Mouse (Mus musculus) limb, embryonic 15.5 days (tissue): ENCODE measurements around the gene Stk10. TPM values are rescaled to one million over a fixed set of nuclear protein-coding genes. Genes with fewer than 3 reads are reported as not detected.
"Not testable (repeated sequence)": the region's sequence is repeated elsewhere in the genome, so short reads cannot be mapped to it uniquely, and the experiment has no call there.

Source experiments
- ATAC-seq: fragments of 200-750 bp; cut with Nextera tagmentation; 2 replicates; pipeline ENCODE4 v1.8.0; 2017; ENCODE audit warnings: low read depth, moderate TSS enrichment; ENCODE audit not compliant: insufficient number of reproducible peaks, low FRiP score, low TSS enrichment
- H3K27ac ChIP-seq: fragments of 300-500 bp; sonication (generic); 2 replicates; pipeline ENCODE4 v1.5.1; 2015; ENCODE audit warnings: moderate library complexity, mild to moderate bottlenecking, inconsistent platforms
- H3K27me3 ChIP-seq: fragments of 300-500 bp; sonication (generic); 2 replicates; pipeline ENCODE4 v1.6.1; 2015; ENCODE audit warnings: inconsistent platforms
- H3K36me3 ChIP-seq: fragments of 300-500 bp; sonication (generic); 2 replicates; pipeline ENCODE4 v1.6.1; 2015; ENCODE audit warnings: inconsistent platforms
- H3K4me1 ChIP-seq: fragments of 300-500 bp; sonication (generic); 2 replicates; pipeline ENCODE4 v1.6.1; 2015; ENCODE audit warnings: inconsistent platforms
- H3K4me2 ChIP-seq: fragments of 300-500 bp; sonication (generic); 2 replicates; pipeline ENCODE4 v1.6.1; 2015; ENCODE audit warnings: mild to moderate bottlenecking, inconsistent platforms
- H3K4me3 ChIP-seq: fragments of 300-500 bp; sonication (generic); 2 replicates; pipeline ENCODE4 v1.5.1; 2015; ENCODE audit warnings: mild to moderate bottlenecking, inconsistent platforms
- H3K9ac ChIP-seq: fragments of 300-500 bp; sonication (generic); 2 replicates; pipeline ENCODE4 v1.6.1; 2015; ENCODE audit warnings: inconsistent platforms
- H3K9me3 ChIP-seq: fragments of 300-500 bp; sonication (generic); 2 replicates; pipeline ENCODE4 v1.6.1; 2016; ENCODE audit warnings: inconsistent platforms
- WGBS: fragments of 180-500 bp; shearing (Covaris S2); methylation state at CpG from one replicate; pipeline ENCODE4 v1.1.7; 2015; 5-methylcytosine and 5-hydroxymethylcytosine counted together
- polyA plus RNA-seq: library from polyadenylated mRNA; unstranded; fragments of >200 nt; fragmentation: Nextera tagmentation; extraction: Ambion mirVana; gene quantifications from 2 replicates; pipeline ENCODE4 v1.2.1, GENCODE M21; 2015

Stk10 gene
- polyA plus RNA-seq, 1 experiment from 2014 or later: 4.1 TPM

DNA sequence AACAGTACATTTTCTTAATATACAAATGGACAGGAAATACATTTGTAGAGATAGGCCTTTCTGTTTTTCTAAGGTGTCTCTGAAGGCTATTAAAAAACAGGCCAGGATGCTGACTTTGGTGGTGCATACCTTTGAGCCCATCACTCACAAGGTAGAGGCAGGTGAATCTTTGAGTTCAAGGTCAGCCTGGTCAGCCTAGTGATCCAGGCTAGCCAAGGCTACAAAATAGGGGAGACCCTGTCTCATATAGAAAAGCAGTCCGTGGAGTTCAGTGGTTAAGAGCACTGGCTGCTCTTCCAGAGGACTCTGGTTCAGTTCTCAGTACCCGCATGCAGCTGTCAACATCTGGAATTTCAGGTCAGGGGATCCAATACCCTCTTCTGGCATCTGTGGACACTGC, 29.4 kb upstream of the Stk10 start:
- Histone ChIP-seq H3K9ac (no peak overlapping the region), H3K9me3 (no peaks in the 10 kb centered on the region), H3K36me3 (peaks cover 24% of the 10 kb centered on the region), H3K4me3 (no peak overlapping the region), H3K27me3 (no peaks in the 10 kb centered on the region), H3K4me1 (no peaks in the 10 kb centered on the region), H3K27ac (no peak overlapping the region), H3K4me2 (no peak overlapping the region)
- ATAC-seq: no peak
- WGBS: 99% methylated on average over 2 of the region's 2 CpGs

GRCm38 (mm10) chr11:32505091-32505739, 27.9 kb upstream of the Stk10 start:
- no peak for ATAC-seq
- Histone ChIP-seq H3K27me3 (no peaks in the 10 kb centered on the region), H3K36me3 (peaks cover 14% of the 10 kb centered on the region)

DNA sequence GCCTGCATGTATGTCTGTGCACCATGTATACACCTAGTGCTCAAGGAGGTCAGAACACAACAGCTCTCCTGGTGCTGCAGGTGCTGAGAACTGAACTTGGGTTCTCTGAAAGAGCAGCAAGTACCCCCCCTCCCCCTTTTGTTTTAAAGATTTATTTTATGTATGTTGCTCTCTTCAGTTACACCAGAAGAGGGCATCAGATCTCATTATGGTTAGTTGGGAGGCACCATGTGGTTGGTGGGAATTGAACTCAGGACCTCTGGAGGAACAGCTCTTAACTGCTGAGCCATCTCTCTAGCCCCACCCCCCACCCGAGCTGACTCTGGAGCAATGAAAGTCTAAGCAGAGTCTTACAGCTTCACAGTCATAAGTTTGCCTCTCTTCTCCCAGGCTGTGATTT, 22.2 kb upstream of the Stk10 start:
- Histone ChIP-seq H3K27me3 (no peaks in the 10 kb centered on the region), H3K9me3 (no peaks in the 10 kb centered on the region), H3K9ac (no peak overlapping the region), H3K4me3 (no peak overlapping the region), H3K27ac (no peak overlapping the region), H3K4me2 (no peak overlapping the region), H3K4me1 (no peaks in the 10 kb centered on the region), H3K36me3 (peaks cover 8% of the 10 kb centered on the region)
- 53% methylated on average over 1 of the region's 1 CpGs for WGBS
- no peak for ATAC-seq

More at GRCm38 (mm10) chr11:32505091-32505739, 27.9 kb upstream of the Stk10 start:
- Histone ChIP-seq H3K4me1 (no peaks in the 10 kb centered on the region), H3K9ac (no peak overlapping the region), H3K4me3 (no peak overlapping the region), H3K4me2 (no peak overlapping the region), H3K9me3 (no peaks in the 10 kb centered on the region), H3K27ac (no peak overlapping the region)
- 71% methylated on average over 7 of the region's 7 CpGs for WGBS

- ATAC-seq, H3K4me1 ChIP-seq, H3K4me2 ChIP-seq, H3K4me3 ChIP-seq, H3K9me3 ChIP-seq, H3K27ac ChIP-seq, H3K27me3 ChIP-seq, H3K9ac ChIP-seq: not testable (repeated sequence)
- 87% methylated on average over 5 of the region's 5 CpGs for WGBS
- H3K36me3 ChIP-seq: peaks cover 23% of the 10 kb centered on the region
Observed at GRCm38 (mm10) chr11:32514853-32515252, 18.3 kb upstream of the Stk10 start.

DNA sequence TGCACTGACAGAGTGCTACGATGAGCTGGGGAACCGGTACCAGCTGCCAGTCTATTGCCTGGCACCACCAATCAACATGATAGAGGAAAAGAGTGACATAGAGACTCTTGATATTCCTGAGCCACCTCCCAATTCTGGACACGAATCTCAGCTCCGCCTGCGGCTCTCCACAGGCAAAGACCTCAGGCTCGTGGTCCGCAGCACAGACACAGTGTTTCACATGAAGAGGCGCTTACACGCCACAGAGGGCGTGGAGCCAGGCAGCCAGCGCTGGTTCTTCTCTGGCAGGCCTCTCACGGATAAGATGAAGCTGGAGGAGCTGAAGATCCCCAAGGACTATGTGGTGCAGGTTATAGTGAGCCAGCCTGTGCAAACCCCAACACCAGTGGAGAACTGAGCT, 17.0 kb upstream of the Stk10 start:
- Histone ChIP-seq H3K27ac (no peak overlapping the region), H3K4me2 (no peak overlapping the region), H3K4me3 (no peak overlapping the region), H3K9me3 (no peaks in the 10 kb centered on the region), H3K4me1 (no peaks in the 10 kb centered on the region), H3K36me3 (peaks cover 31% of the 10 kb centered on the region), H3K27me3 (no peaks in the 10 kb centered on the region), H3K9ac (no peak overlapping the region)
- ATAC-seq: no peak
- 90% methylated on average over 12 of the region's 12 CpGs for WGBS

GRCm38 (mm10) chr11:32516916-32517712, 16.0 kb upstream of the Stk10 start:
- Histone ChIP-seq H3K9ac (no peak overlapping the region), H3K36me3 (peaks cover 35% of the 10 kb centered on the region), H3K27ac (peak overlapping the region; percentile 67), H3K4me2 (no peak overlapping the region), H3K4me3 (no peak overlapping the region), H3K4me1 (no peaks in the 10 kb centered on the region), H3K27me3 (no peaks in the 10 kb centered on the region), H3K9me3 (no peaks in the 10 kb centered on the region)
- ATAC-seq: no peak
- WGBS: 80% methylated on average over 8 of the region's 8 CpGs

DNA sequence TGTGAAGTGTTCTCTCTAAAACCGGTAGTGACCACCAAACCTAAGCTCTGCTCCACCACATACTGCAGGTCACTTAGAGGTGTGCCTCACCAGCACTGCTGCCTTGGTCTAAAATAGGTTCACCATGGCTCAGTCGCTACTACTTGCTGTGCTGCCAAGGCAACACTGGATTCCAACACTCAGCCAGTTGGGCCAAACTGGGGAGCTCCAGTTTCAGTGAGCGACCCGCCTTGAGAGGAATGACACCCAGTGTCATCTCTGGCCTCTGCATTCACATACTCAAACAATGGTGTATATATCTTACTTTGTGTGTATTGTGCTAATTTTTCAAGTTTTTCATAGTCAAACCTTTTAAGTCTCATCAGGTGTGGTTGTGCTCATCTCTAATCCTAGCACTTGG, 14.3 kb upstream of the Stk10 start:
- 86% methylated on average over 4 of the region's 4 CpGs for WGBS

GRCm38 (mm10) chr11:32519354-32519753, 13.8 kb upstream of the Stk10 start:
- Histone ChIP-seq H3K27ac (no peak overlapping the region), H3K27me3 (no peaks in the 10 kb centered on the region), H3K4me1 (no peaks in the 10 kb centered on the region), H3K9me3 (no peaks in the 10 kb centered on the region), H3K4me3 (no peak overlapping the region), H3K36me3 (peaks cover 42% of the 10 kb centered on the region), H3K9ac (no peak overlapping the region), H3K4me2 (no peak overlapping the region)
- ATAC-seq: no peak
- WGBS: 81% methylated on average over 1 of the region's 1 CpGs

More for the DNA sequence above, 14.3 kb upstream of the Stk10 start:
- Histone ChIP-seq H3K36me3 (peaks cover 36% of the 10 kb centered on the region), H3K4me3 (no peak overlapping the region), H3K27me3 (no peaks in the 10 kb centered on the region), H3K27ac (no peak overlapping the region), H3K4me2 (no peak overlapping the region), H3K9me3 (no peaks in the 10 kb centered on the region), H3K9ac (no peak overlapping the region), H3K4me1 (no peaks in the 10 kb centered on the region)
- ATAC-seq: no peak

DNA sequence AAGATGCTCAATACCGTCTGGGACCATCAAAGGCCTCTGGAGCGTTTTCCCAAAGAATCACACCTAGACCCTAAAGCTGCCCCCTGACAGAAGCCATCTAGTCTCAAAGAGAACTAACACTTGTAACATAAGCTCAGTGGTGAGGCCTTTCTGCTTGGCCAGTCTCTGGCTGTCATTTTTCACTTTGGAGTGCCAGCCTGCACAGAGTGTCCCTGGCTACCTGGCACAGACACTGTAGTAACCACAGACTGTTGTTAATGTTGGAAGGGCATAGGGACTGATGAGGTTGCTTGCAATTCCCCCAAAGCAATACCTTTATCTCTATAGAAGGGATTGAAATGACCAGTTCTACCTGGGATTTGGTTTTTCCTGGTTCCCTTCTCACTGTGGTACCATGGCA, 11.9 kb upstream of the Stk10 start:
- Histone ChIP-seq H3K9me3 (no peaks in the 10 kb centered on the region), H3K27ac (no peak overlapping the region), H3K4me2 (no peak overlapping the region), H3K4me3 (no peak overlapping the region), H3K36me3 (peaks cover 44% of the 10 kb centered on the region), H3K9ac (no peak overlapping the region), H3K27me3 (no peaks in the 10 kb centered on the region), H3K4me1 (no peaks in the 10 kb centered on the region)
- WGBS: 71% methylated on average over 2 of the region's 2 CpGs
- no peak for ATAC-seq

DNA sequence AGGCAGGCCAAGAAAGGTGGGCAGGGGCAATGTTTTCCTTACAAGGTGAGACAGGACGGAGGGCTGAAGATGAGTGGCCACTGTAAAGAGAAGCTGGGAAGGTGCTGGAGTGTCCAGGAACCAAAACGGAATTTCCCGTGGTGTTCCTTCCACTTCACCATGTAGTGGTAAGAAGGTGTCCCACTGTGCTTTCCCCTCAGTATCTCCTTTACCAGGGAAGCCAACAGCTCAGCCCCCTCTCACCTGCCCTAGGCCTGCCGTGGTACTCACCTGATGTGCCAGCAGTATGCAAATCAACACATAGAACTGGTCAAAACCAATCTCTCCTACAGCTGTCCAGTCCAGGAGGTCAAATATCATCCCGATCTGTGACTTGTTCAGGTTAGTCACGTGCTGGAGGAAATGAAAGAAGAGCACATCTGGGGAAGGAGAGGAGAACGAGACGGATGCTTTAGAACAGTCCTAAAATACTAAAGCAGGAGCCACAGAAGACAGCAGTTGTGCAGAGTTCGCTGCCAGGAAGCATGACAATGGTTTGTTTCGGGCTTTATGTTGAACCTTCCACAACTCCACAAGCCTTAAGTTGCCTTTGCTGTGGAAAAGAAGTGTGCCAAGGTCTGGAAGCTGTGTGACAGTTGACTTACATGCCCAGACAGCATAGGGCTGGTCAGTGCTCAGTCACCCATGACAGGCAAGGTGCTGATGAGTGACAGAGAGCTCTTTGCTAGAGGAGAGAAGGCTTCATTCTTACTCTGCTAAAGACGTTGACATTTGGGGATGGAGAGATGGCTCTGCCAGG, 8.8 kb upstream of the Stk10 start:
- Histone ChIP-seq H3K36me3 (peaks cover 41% of the 10 kb centered on the region), H3K4me1 (no peaks in the 10 kb centered on the region), H3K4me2 (no peak overlapping the region), H3K4me3 (no peak overlapping the region), H3K27ac (no peak overlapping the region), H3K27me3 (no peaks in the 10 kb centered on the region), H3K9ac (no peak overlapping the region), H3K9me3 (no peaks in the 10 kb centered on the region)
- 82% methylated on average over 11 of the region's 11 CpGs for WGBS
- no peak for ATAC-seq

DNA sequence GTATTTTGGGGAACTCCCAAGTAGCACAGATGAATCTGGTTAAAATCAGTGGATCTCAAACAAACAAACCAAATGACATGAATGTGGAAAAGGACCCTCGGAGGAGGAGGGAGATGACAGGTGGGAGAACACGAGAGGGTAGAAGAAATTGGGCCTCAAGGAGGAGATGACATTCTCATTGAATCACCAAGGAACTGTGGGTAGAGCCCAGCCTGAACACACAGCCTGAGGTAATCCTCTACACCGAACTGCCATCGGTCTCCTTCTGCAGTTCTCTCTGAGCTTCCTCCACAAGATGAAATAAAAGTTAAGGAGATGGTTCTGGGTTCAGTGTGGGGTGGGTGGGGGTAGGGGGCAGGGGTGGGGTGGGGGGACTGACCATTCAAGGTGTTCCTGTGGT, 6.1 kb upstream of the Stk10 start:
- 87% methylated on average over 4 of the region's 4 CpGs for WGBS
- peaks cover 24% of the 10 kb centered on the region for H3K36me3 ChIP-seq
- ATAC-seq: no peak

DNA sequence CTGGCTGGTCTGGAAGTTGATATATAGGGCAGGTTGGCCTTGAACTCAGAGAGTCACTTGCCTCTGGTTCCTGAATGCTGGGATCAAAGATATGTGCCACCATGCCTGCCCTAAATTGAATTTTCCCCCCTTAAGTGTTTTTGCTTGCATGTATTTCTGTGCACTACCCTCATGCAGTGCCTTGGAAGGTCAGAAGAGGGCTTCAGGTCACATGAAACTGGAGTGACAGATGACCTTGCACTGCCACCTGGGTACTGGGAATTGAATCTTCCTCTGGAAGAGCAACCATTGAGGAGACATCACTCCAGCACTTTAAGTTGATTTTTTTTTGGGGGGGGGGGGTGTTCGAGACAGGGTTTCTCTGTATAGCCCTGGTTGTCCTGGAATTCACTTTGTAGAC, 3.0 kb upstream of the Stk10 start:
- 0 out of 2 replicates have a peak, but pooled peaks cover 10% of the 10 kb centered on the region for H3K36me3 ChIP-seq
- no peak overlapping the region for H3K4me3 ChIP-seq
- H3K27ac ChIP-seq: no peak overlapping the region
- no peak overlapping the region for H3K9ac ChIP-seq
- no peak for ATAC-seq
- H3K4me1 ChIP-seq: peaks cover 29% of the 10 kb centered on the region
- WGBS: 71% methylated on average over 1 of the region's 1 CpGs
- H3K27me3 ChIP-seq: no peaks in the 10 kb centered on the region
- no peak overlapping the region for H3K4me2 ChIP-seq
- no peaks in the 10 kb centered on the region for H3K9me3 ChIP-seq

More for the DNA sequence above, 6.1 kb upstream of the Stk10 start:
- Histone ChIP-seq H3K4me3 (no peak overlapping the region), H3K27ac (no peak overlapping the region), H3K27me3 (no peaks in the 10 kb centered on the region), H3K4me2 (no peak overlapping the region), H3K9ac (no peak overlapping the region), H3K4me1 (peaks cover 4% of the 10 kb centered on the region; the same call in 1 of the 2 replicates), H3K9me3 (no peaks in the 10 kb centered on the region)
